Mouse (Mus musculus) liver, postnatal 0 days (tissue): Measurements from ENCODE around the gene Gabarapl2.

Experiments used
- CTCF ChIP-seq: sonication (generic); IDR thresholded peaks from 2 replicates; pipeline ENCODE4 v1.5.1; 2016; ENCODE audit warnings: antibody characterized with exemption, low read depth
- EP300 ChIP-seq: IDR thresholded peaks from 2 replicates; pipeline ENCODE4 v1.6.1; 2016; ENCODE audit warnings: antibody characterized with exemption, low read depth, mild to moderate bottlenecking

GRCm38 (mm10) chr8:111920971-111921370 is 19.5 kb upstream of the Gabarapl2 start:
- TF ChIP-seq CTCF, result no peak
- TF ChIP-seq EP300, result no peak
